ENCODE assay signal across 8 mouse cellular contexts in genomic region chr12:32820688-32821503, GRCm38 (mm10). TPM values are rescaled to one million over a fixed set of nuclear protein-coding genes. Genes with fewer than 3 reads are reported as not detected.
DNase-seq lines count a peak whose midpoint lies in the region; ATAC-seq and TF ChIP-seq lines count a peak whose summit lies in the region.

No protein-coding gene starts in this region.

- H3K9ac ChIP-seq in embryonic facial prominence, embryonic 15.5 days, result peak overlapping the region; percentile 59
- peak overlapping the region; percentile 74 for H3K9ac ChIP-seq in kidney, embryonic 15.5 days
- H3K9ac ChIP-seq in liver, adult 2 months (ENCODE audit: low read depth, low read length), result peak overlapping the region; percentile 98
- peak overlapping the region; percentile 83 for H3K9ac ChIP-seq in stomach, postnatal 0 days (ENCODE audit: low read length)

- peak; percentile 84 for DNase-seq in heart, embryonic 10.5 days (ENCODE audit: low spot score)
- peak; percentile 74 for DNase-seq in liver, adult 2 months (ENCODE audit: extremely low read depth, low read depth, low spot score)
- peak; percentile 75 for DNase-seq in naive thymus-derived CD4-positive, alpha-beta T cell, adult 2 months (ENCODE audit: low read depth)
- peak; percentile 80 for DNase-seq in stomach, postnatal 0 days (ENCODE audit: low spot score)

- peaks cover 52% of the 10 kb centered on the region for H3K79me2 ChIP-seq in C2C12 (ENCODE audit: control insufficient read depth, insufficient read depth)
- H3K79me2 ChIP-seq in liver, adult 2 months (ENCODE audit: control insufficient read depth, insufficient read depth, low read length), result peaks cover 25% of the 10 kb centered on the region; the same call in 1 of the 2 replicates

- H3K27ac ChIP-seq in bone marrow, adult 2 months (ENCODE audit: control insufficient read depth, insufficient read depth, low read depth, low read length, poor library complexity), result peak overlapping the region; percentile 92
- peak overlapping the region; percentile 96 for H3K27ac ChIP-seq in embryonic facial prominence, embryonic 15.5 days (replicated peaks)
- peak overlapping the region; percentile 95 for H3K27ac ChIP-seq in heart, embryonic 10.5 days
- H3K27ac ChIP-seq in kidney, embryonic 15.5 days, result peak overlapping the region; percentile 97
- peak overlapping the region; percentile 96 for H3K27ac ChIP-seq in liver, adult 2 months (replicated peaks; ENCODE audit: insufficient read depth, low read depth, low read length)
- peak overlapping the region; percentile 96 for H3K27ac ChIP-seq in stomach, postnatal 0 days (replicated peaks)

- peak overlapping the region; percentile 83 for H3K4me3 ChIP-seq in C2C12 (ENCODE audit: insufficient read depth, poor library complexity, severe bottlenecking)
- H3K4me3 ChIP-seq in bone marrow, adult 2 months (replicated peaks; ENCODE audit: control insufficient read depth, low read depth, low read length), result peak overlapping the region; percentile 94
- peak overlapping the region; percentile 90 for H3K4me3 ChIP-seq in embryonic facial prominence, embryonic 15.5 days (replicated peaks)
- peak overlapping the region; percentile 78 for H3K4me3 ChIP-seq in heart, embryonic 10.5 days
- H3K4me3 ChIP-seq in kidney, embryonic 15.5 days (replicated peaks), result peak overlapping the region; percentile 89
- peak overlapping the region; percentile 67 for H3K4me3 ChIP-seq in liver, adult 2 months (ENCODE audit: insufficient read depth, low read depth, low read length)
- H3K4me3 ChIP-seq in stomach, postnatal 0 days (ENCODE audit: low read depth, low read length), result peak overlapping the region; percentile 87

- peak overlapping the region; percentile 87 for H3ac ChIP-seq in C2C12 (ENCODE audit: control insufficient read depth, insufficient read length, low read depth)

- under 1% methylated on average over 46 of the region's 49 CpGs for WGBS in bone marrow, adult 2 months
- WGBS in embryonic facial prominence, embryonic 15.5 days, result 1% methylated on average over 48 of the region's 49 CpGs
- WGBS in heart, embryonic 10.5 days, result 3% methylated on average over 35 of the region's 49 CpGs
- WGBS in kidney, embryonic 15.5 days, result 2% methylated on average over 49 of the region's 49 CpGs
- WGBS in liver, adult 2 months, result under 1% methylated on average over 45 of the region's 49 CpGs
- under 1% methylated on average over 42 of the region's 49 CpGs for WGBS in stomach, postnatal 0 days

- no peak for TF ChIP-seq CTCF in C2C12 (IDR thresholded peaks at IDR 0.05; ENCODE audit: control insufficient read depth, insufficient read depth, insufficient read length)
- TF ChIP-seq CTCF in bone marrow, adult 2 months (IDR thresholded peaks at IDR 0.05; ENCODE audit: control insufficient read depth, insufficient read depth, low read length), result no peak
- no peak for TF ChIP-seq CTCF in liver, adult 2 months (IDR thresholded peaks at IDR 0.05; ENCODE audit: low read depth, low read length)
- TF ChIP-seq CTCF in stomach, postnatal 0 days (IDR thresholded peaks at IDR 0.05; ENCODE audit: low read depth), result peak; percentile 53

- no peaks in the 10 kb centered on the region for H3K9me3 ChIP-seq in embryonic facial prominence, embryonic 15.5 days (replicated peaks)
- H3K9me3 ChIP-seq in heart, embryonic 10.5 days, result no peaks in the 10 kb centered on the region
- no peaks in the 10 kb centered on the region for H3K9me3 ChIP-seq in kidney, embryonic 15.5 days (replicated peaks)
- H3K9me3 ChIP-seq in stomach, postnatal 0 days (ENCODE audit: control insufficient read depth, low read length), result no peaks in the 10 kb centered on the region

- TF ChIP-seq EP300 in stomach, postnatal 0 days (optimal IDR thresholded peaks at IDR 0.05), result no peak

- no peaks in the 10 kb centered on the region for H3K27me3 ChIP-seq in C2C12 (ENCODE audit: control insufficient read depth, insufficient read depth, insufficient read length)
- H3K27me3 ChIP-seq in embryonic facial prominence, embryonic 15.5 days, result no peaks in the 10 kb centered on the region
- H3K27me3 ChIP-seq in heart, embryonic 10.5 days (ENCODE audit: insufficient read depth, poor library complexity, severe bottlenecking), result no peaks in the 10 kb centered on the region
- no peaks in the 10 kb centered on the region for H3K27me3 ChIP-seq in kidney, embryonic 15.5 days
- H3K27me3 ChIP-seq in liver, adult 2 months (ENCODE audit: control insufficient read depth, insufficient read depth, low read length), result no peaks in the 10 kb centered on the region
- no peaks in the 10 kb centered on the region for H3K27me3 ChIP-seq in stomach, postnatal 0 days (ENCODE audit: control insufficient read depth, insufficient read depth, low read length)

- peaks cover 23% of the 10 kb centered on the region for H3K79me3 ChIP-seq in C2C12 (ENCODE audit: low read depth)

- H3K4me2 ChIP-seq in embryonic facial prominence, embryonic 15.5 days (replicated peaks), result peak overlapping the region; percentile 71
- H3K4me2 ChIP-seq in kidney, embryonic 15.5 days, result peak overlapping the region; percentile 71
- peak overlapping the region; percentile 62 for H3K4me2 ChIP-seq in stomach, postnatal 0 days (replicated peaks; ENCODE audit: low read depth)

- H3K4me1 ChIP-seq in bone marrow, adult 2 months (ENCODE audit: control insufficient read depth, insufficient read depth, low read length), result peaks cover 2% of the 10 kb centered on the region
- H3K4me1 ChIP-seq in embryonic facial prominence, embryonic 15.5 days, result no peaks in the 10 kb centered on the region
- peaks cover 8% of the 10 kb centered on the region for H3K4me1 ChIP-seq in heart, embryonic 10.5 days
- peaks cover 8% of the 10 kb centered on the region for H3K4me1 ChIP-seq in kidney, embryonic 15.5 days
- peaks cover 10% of the 10 kb centered on the region for H3K4me1 ChIP-seq in liver, adult 2 months (ENCODE audit: control insufficient read depth, insufficient read depth, low read length)
- no peaks in the 10 kb centered on the region for H3K4me1 ChIP-seq in stomach, postnatal 0 days (replicated peaks; ENCODE audit: control insufficient read depth, insufficient read depth)

- peaks cover 13% of the 10 kb centered on the region for H3K36me3 ChIP-seq in C2C12 (ENCODE audit: control insufficient read depth, insufficient read depth)
- H3K36me3 ChIP-seq in embryonic facial prominence, embryonic 15.5 days, result no peaks in the 10 kb centered on the region
- H3K36me3 ChIP-seq in heart, embryonic 10.5 days, result peaks cover 12% of the 10 kb centered on the region; the same call in 1 of the 2 replicates
- peaks cover 14% of the 10 kb centered on the region; the same call in 1 of the 2 replicates for H3K36me3 ChIP-seq in kidney, embryonic 15.5 days
- H3K36me3 ChIP-seq in liver, adult 2 months (ENCODE audit: control insufficient read depth, insufficient read depth, low read length), result peaks cover 13% of the 10 kb centered on the region; the same call in 1 of the 2 replicates
- H3K36me3 ChIP-seq in stomach, postnatal 0 days (ENCODE audit: control insufficient read depth, insufficient read depth, low read length), result no peaks in the 10 kb centered on the region

- peak; percentile 77 for ATAC-seq in embryonic facial prominence, embryonic 15.5 days (ENCODE audit: insufficient number of reproducible peaks, low FRiP score, low TSS enrichment, low read depth)
- ATAC-seq in kidney, embryonic 15.5 days (replicated peaks; ENCODE audit: low FRiP score), result peak; percentile 86
- ATAC-seq in stomach, postnatal 0 days (ENCODE audit: low FRiP score, low TSS enrichment), result peak; percentile 80

- no peak for TF ChIP-seq POLR2A in bone marrow, adult 2 months (IDR thresholded peaks at IDR 0.05; ENCODE audit: borderline replicate concordance, control insufficient read depth, low read depth, low read length)
- TF ChIP-seq POLR2A in liver, adult 2 months (IDR thresholded peaks at IDR 0.05; ENCODE audit: extremely low read depth, insufficient read depth, low read length), result no peak; the same call in 1 of the 2 replicates

TF ChIP-seq in C2C12, 6 proteins besides CTCF, POLR2A, EP300 and RAD21:
- TF ChIP-seq MAX (IDR thresholded peaks at IDR 0.05), result no peak
- TF ChIP-seq MYOG (IDR thresholded peaks at IDR 0.05; ENCODE audit: control insufficient read depth, extremely low read depth, insufficient read length), result no peak
- no peak for TF ChIP-seq MYOD1 (IDR thresholded peaks at IDR 0.05; ENCODE audit: control insufficient read depth, insufficient read length, low read depth)
TF ChIP-seq in C2C12: peak in this region for 0.

RNA-seq across cellular contexts. Expression of gene Nampt, which starts 1.6 kb away (rescaled TPM):
- polyA plus RNA-seq in C2C12 (2012; fragmentation: generic; extraction: Trizol), result 7.9 TPM
- 7.6 and 22.4 TPM in 2 replicates for polyA plus RNA-seq in bone marrow, adult 2 months (2011; ENCODE audit: insufficient read depth, insufficient read length, low replicate concordance, missing spikeins)
- 19.6 and 23.8 TPM in 2 replicates for polyA plus RNA-seq in embryonic facial prominence, embryonic 15.5 days (2015; fragmentation: Nextera tagmentation; extraction: Ambion mirVana)
- 22.2 and 28.4 TPM in 2 replicates for polyA plus RNA-seq in heart, embryonic 10.5 days (2016; fragmentation: Nextera tagmentation; extraction: Ambion mirVana)
- polyA plus RNA-seq in kidney, embryonic 15.5 days (2015; fragmentation: Nextera tagmentation; extraction: Ambion mirVana), result 23.9 and 25.9 TPM in 2 replicates
- total RNA-seq in liver, adult 2 months (2014; rRNA removed), result 57.8 and 75.6 TPM in 2 replicates
- 9.5 and 10.9 TPM in 2 replicates for polyA plus RNA-seq in liver, adult 2 months (2012; rRNA removed)
- 13.6 and 14.2 TPM in 2 replicates for polyA plus RNA-seq in stomach, postnatal 0 days (2015; fragmentation: Nextera tagmentation; extraction: Ambion mirVana)

Comparison
In these comparisons a context has a peak if more than half of its experiments do, and no peak if none do; other contexts are left out.
1. Peak in every context shown above with its lines: DNase-seq, ATAC-seq, H3K4me3 ChIP-seq and H3K27ac ChIP-seq.